Mouse (Mus musculus): ENCODE measurements around the gene Kcnip2. TPM values are rescaled to one million over a fixed set of nuclear protein-coding genes. Genes with fewer than 3 reads are reported as not detected.

The Kcnip2 gene
- total and polyA plus RNA-seq, 3 experiments, result not detected

GRCm38 (mm10) chr19:45745344-45746152, 70.3 kb downstream of the Kcnip2 start:
- H3K9ac ChIP-seq (ENCODE audit: insufficient read depth, low read depth), result no peak overlapping the region
- H3K4me2 ChIP-seq (ENCODE audit: insufficient read depth, low read depth, poor library complexity, severe bottlenecking), result no peak overlapping the region
- no peak for DNase-seq (ENCODE audit: extremely low read depth)
- H3K27me3 ChIP-seq (replicated peaks), result no peaks in the 10 kb centered on the region
- no peak overlapping the region for H3K27ac ChIP-seq (ENCODE audit: insufficient read depth, low read depth)
- no peak overlapping the region for H3K4me3 ChIP-seq (replicated peaks in 1 of 3; ENCODE audit: low read depth in 2 of 3, low read length in 2 of 3, poor library complexity in 1 of 3)
- no peak for TF ChIP-seq CHD1 (IDR thresholded peaks at IDR 0.05; ENCODE audit: low read depth, low read length)
- TF ChIP-seq IRF4 (IDR thresholded peaks at IDR 0.05; ENCODE audit: low read depth, low read length), result no peak
- TF ChIP-seq MYC (IDR thresholded peaks at IDR 0.05; ENCODE audit: low read depth, low read length), result no peak
- no peak for TF ChIP-seq JUN (IDR thresholded peaks at IDR 0.05; ENCODE audit: insufficient read depth, low read depth, low read length)
- H3K4me1 ChIP-seq (ENCODE audit: control insufficient read depth in 1 of 2, insufficient read depth in 2 of 2), result peaks cover 2 to 28% of the 10 kb centered on the region in 2 experiments
- in situ Hi-C loops (cut with MboI; ENCODE audit: low pct_ligation_motif_present, low pct_unique_long_range_greater_than_20kb, low sequenced_read_pairs) (loop anchor here (5.0 to 10.0 kb wide), 2 partner anchors 173 to 531 kb away; no protein-coding TSS in a partner anchor), dilution Hi-C loops (cut with MboI; ENCODE audit: extremely low pct_ligation_motif_present, extremely low pct_unique_long_range_greater_than_20kb, low sequenced_read_pairs) (no loop called here)
- 0 out of 2 replicates have a peak, but pooled peaks cover 2% of the 10 kb centered on the region for H3K79me2 ChIP-seq (replicated peaks; ENCODE audit: control insufficient read depth, extremely low read depth, insufficient read depth, poor library complexity, severe bottlenecking)
- H3K9me3 ChIP-seq (replicated peaks; ENCODE audit: low read length), result peaks cover 14% of the 10 kb centered on the region
- H3K36me3 ChIP-seq (replicated peaks in 1 of 2; ENCODE audit: control insufficient read depth in 1 of 2, insufficient read depth in 1 of 2, low read length in 1 of 2), result peaks cover 0 to 20% of the 10 kb centered on the region in 2 experiments

- peaks cover 2 to 21% of the 10 kb centered on the region in 2 experiments for H3K4me1 ChIP-seq (ENCODE audit: control insufficient read depth in 1 of 2, insufficient read depth in 2 of 2)
- TF ChIP-seq SMC3 (IDR thresholded peaks at IDR 0.05; ENCODE audit: low read depth, low read length) (no peak), GABPA (IDR thresholded peaks at IDR 0.05; ENCODE audit: insufficient replicate concordance, low read depth, low read length) (no peak), SIN3A (IDR thresholded peaks at IDR 0.05; ENCODE audit: low read length) (no peak), MAZ (IDR thresholded peaks at IDR 0.05; ENCODE audit: low read depth, low read length) (no peak), MAX (IDR thresholded peaks at IDR 0.05; ENCODE audit: low read length) (no peak), USF2 (conservative IDR thresholded peaks at IDR 0.05; ENCODE audit: low read depth, low read length) (no peak), E2F4 (IDR thresholded peaks at IDR 0.05; ENCODE audit: insufficient replicate concordance, low read depth, low read length) (no peak), PAX5 (IDR thresholded peaks at IDR 0.05; ENCODE audit: low read length) (no peak), RAD21 (IDR thresholded peaks at IDR 0.05; ENCODE audit: low read depth, low read length) (no peak), JUND (conservative IDR thresholded peaks at IDR 0.05; ENCODE audit: low read depth, low read length) (no peak)
- H3K27ac ChIP-seq (ENCODE audit: insufficient read depth, low read depth), result no peak overlapping the region
- no peak overlapping the region for H3K9ac ChIP-seq (ENCODE audit: insufficient read depth, low read depth)
- H3K4me3 ChIP-seq (replicated peaks in 1 of 3; ENCODE audit: low read depth in 2 of 3, low read length in 2 of 3, poor library complexity in 1 of 3), result no peak overlapping the region
- DNase-seq (ENCODE audit: extremely low read depth), result no peak
- in situ Hi-C loops (cut with MboI; ENCODE audit: low pct_ligation_motif_present, low pct_unique_long_range_greater_than_20kb, low sequenced_read_pairs), result loop anchor here (10.0 kb wide), 1 partner anchor 529 kb away; no protein-coding TSS in a partner anchor
- peaks cover 10% of the 10 kb centered on the region for H3K27me3 ChIP-seq (replicated peaks)
- no peak overlapping the region for H3K4me2 ChIP-seq (ENCODE audit: insufficient read depth, low read depth, poor library complexity, severe bottlenecking)
- peaks cover 14% of the 10 kb centered on the region for H3K9me3 ChIP-seq (replicated peaks; ENCODE audit: low read length)
- peaks cover 0 to 15% of the 10 kb centered on the region in 2 experiments for H3K36me3 ChIP-seq (replicated peaks in 1 of 2; ENCODE audit: control insufficient read depth in 1 of 2, insufficient read depth in 1 of 2, low read length in 1 of 2)
- dilution Hi-C loops (cut with MboI; ENCODE audit: extremely low pct_ligation_motif_present, extremely low pct_unique_long_range_greater_than_20kb, low sequenced_read_pairs), result no loop called here
- H3K79me2 ChIP-seq (replicated peaks; ENCODE audit: control insufficient read depth, extremely low read depth, insufficient read depth, poor library complexity, severe bottlenecking), result no peaks in the 10 kb centered on the region
These were observed 72.2 kb downstream of the Kcnip2 start for GRCm38 (mm10) chr19:45743619-45744018.
